Mouse (Mus musculus) frontal cortex, adult 2 months (tissue): ENCODE data around the gene Nfe2l3. TPM values are rescaled to one million over a fixed set of nuclear protein-coding genes. Genes with fewer than 3 reads are reported as not detected.
"Not testable (repeated sequence)": the region's sequence is repeated elsewhere in the genome, so short reads cannot be mapped to it uniquely, and the experiment has no call there.

Experiments
- DNase-seq, 2 experiments: peaks; one replicate each; pipeline ENCODE4 v3.0.0; 2022; ENCODE audit warnings: low spot score in 1 of 2; ENCODE audit errors: extremely low spot score in 1 of 2
- polyA plus RNA-seq: library from polyadenylated mRNA; depleted of rRNA; stranded (reverse); fragments of >200 nt; gene quantifications from 2 replicates; pipeline ENCODE4 v1.2.3, GENCODE M21; 2012; rRNA removed

The Nfe2l3 gene
- 2.4 and 3.1 TPM in 2 replicates for polyA plus RNA-seq

- peak in 1 of 2 experiments; percentile 58 for DNase-seq
These were observed at the start of gene Nfe2l3 for GRCm38 (mm10) chr6:51432535-51433397. TSS of gene Nfe2l3 (plus strand) at chr6:51432670.

- peak; percentile 46 to 96 for DNase-seq
These were observed 48.4 kb upstream of the Nfe2l3 start for GRCm38 (mm10) chr6:51383769-51384755.

DNA sequence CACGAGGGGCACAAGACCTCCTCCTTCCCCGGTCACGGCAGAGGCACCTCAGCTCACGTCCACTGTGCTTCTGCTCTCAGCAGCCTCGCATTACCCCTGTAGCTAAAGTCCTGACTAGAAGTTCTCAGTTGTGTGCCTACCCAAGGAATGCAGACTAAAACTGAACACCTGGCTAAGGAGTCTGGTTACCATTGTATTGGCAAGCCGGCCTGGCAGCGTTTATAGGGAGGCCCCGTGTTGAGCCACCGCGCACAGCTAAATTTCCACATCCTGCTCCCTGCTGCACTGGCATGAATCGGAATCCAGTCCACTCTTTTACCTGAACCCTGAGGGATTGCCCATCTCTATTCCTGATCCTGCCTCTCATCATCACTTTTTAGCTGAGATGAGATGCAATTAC lies 42.0 kb upstream of the Nfe2l3 start:
- no peak for DNase-seq

GRCm38 (mm10) chr6:51391816-51392490 lies 40.5 kb upstream of the Nfe2l3 start:
- DNase-seq: no peak

- no peak for DNase-seq
These were observed 38.9 kb upstream of the Nfe2l3 start for GRCm38 (mm10) chr6:51393341-51394128.

DNA sequence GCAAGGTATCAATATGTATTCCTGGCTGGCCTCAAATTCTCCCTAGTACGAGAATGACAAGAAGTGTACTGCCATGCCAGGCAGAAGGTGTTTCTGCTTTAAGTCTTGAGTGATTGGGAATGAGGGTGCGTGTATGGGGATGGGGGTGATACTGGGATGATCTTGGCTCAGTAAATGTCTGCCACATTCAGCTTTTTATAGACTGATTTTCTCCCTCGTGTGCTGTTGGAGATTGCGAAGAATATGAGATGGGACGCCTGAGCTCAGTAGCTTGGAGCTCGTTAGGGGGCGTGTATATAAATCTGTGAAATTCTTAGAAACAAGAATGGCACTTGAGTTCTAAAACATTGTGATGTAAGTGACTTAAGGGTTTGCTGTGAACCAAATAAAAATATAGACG lies 38.1 kb upstream of the Nfe2l3 start:
- DNase-seq: not testable (repeated sequence)

- DNase-seq: not testable (repeated sequence)
These were observed 37.5 kb upstream of the Nfe2l3 start for GRCm38 (mm10) chr6:51394963-51395362.

- DNase-seq: no peak
These were observed 37.0 kb upstream of the Nfe2l3 start for GRCm38 (mm10) chr6:51395486-51395885.

DNA sequence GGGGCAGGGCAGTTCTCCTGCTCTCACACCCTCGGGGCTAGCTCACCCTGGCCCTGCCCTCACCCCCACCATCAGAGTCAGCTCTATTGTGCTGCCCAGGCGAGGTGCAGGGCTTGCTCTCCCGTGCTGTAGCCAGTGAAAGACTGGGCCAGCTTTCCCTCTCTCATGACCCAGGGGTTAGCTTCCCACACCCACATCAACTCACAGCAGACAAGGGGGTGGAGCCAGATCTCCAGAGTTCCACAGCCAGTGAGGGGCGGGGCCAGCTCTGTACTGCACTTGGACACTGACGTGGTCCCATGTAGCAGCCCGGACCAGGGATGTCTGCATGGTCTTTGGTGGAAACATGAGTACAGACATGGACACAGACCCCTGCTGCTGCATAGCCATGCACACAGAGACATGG lies 33.4 kb upstream of the Nfe2l3 start:
- no peak for DNase-seq

DNA sequence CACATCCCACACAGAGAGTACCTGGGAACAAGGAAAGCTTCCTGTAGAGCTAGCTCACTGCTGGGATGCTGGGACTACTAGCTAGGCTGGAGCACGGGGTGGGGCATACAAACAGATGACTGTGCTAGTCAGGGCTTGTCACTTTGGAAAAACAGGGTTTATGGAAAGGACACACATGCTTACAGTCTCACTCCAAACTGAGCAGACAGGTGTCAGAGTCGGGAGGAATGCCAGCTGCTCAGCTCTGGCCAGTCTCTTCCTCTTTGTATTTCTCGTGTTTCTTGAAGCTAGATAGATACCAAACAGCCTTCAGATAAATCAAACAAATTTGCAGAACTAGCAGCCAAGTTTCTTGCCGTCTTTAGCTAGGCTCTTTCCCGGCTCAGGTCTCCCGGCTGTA lies 31.2 kb upstream of the Nfe2l3 start:
- no peak for DNase-seq

DNA sequence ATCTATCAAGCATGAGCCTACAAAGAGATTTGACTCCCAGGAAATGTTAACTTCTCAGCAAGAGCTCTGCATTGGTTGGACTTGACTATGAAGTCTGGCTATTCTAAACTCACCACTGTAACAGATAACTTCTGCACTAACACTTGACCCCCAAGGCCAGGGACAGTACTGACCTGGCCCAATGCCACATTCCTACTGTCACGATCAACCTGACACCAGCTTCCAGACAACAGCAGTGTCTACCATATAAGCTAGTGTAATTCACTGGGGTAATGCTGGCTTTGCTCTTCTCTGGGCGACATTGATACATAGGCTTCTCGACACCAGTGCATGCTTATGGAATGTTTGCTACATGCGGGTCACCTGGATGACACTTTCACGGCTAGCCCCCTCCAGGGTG lies 28.9 kb upstream of the Nfe2l3 start:
- DNase-seq: no peak

DNA sequence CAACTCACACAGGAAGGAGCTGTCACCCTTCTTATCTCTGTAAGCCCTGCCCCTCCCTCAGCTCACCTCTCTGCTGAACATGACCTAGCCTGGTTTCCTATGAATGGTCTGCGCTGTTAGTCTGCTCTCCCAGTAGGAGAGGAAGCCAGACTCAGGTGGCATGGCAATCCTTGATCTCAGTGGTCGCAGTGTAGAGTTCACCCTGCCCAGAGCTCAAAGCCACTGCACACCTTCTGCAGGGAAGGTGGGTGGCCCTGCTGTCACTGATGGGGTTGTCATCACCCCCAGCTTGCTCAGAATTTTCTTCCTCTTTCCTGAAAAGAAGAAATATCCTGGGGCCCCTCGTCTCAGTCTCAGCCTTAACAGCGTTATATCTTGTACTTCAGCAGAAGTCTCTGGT lies 28.0 kb upstream of the Nfe2l3 start:
- no peak for DNase-seq

- DNase-seq: peak in 1 of 2 experiments; percentile 48
These were observed 16.0 kb upstream of the Nfe2l3 start for GRCm38 (mm10) chr6:51416433-51416832.

GRCm38 (mm10) chr6:51417306-51417936 lies 15.0 kb upstream of the Nfe2l3 start:
- no peak for DNase-seq

DNA sequence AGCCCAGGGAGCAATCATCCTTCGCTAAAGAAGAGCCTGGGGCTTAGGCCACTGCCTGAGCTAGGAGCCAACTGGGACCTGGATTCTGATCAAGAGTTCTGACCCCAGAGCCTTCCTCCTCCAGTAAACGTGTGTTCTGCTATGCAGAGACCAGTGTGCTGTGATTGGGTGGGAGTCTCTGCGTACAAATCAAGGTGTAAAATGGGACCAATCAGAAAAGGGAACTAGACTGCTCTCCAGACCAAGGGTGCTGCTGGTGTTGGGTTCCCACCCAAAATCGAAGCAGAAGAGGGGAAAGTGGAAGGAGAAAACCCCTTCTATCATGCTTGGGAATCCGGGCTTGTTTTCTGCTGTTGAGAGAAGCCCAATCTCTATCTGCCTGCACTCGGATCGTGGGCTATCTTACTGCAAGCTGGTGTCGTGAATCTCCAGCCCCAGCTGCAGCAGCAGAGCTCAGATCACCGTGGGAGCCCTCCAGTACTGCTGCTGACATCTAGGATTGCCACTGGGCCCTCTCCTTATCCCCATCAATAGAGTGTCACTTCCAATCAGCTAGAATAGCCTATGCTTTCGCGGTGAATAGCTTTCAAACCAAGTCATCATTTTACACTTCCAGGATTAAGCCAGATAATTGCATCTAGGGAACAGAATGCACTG lies 8.9 kb upstream of the Nfe2l3 start:
- DNase-seq: no peak

GRCm38 (mm10) chr6:51424537-51424936 lies 7.9 kb upstream of the Nfe2l3 start:
- no peak for DNase-seq

- no peak for DNase-seq
These were observed 1.8 kb downstream of the Nfe2l3 start for GRCm38 (mm10) chr6:51434270-51434669.

GRCm38 (mm10) chr6:51437665-51438064 lies 5.2 kb downstream of the Nfe2l3 start:
- no peak for DNase-seq

DNA sequence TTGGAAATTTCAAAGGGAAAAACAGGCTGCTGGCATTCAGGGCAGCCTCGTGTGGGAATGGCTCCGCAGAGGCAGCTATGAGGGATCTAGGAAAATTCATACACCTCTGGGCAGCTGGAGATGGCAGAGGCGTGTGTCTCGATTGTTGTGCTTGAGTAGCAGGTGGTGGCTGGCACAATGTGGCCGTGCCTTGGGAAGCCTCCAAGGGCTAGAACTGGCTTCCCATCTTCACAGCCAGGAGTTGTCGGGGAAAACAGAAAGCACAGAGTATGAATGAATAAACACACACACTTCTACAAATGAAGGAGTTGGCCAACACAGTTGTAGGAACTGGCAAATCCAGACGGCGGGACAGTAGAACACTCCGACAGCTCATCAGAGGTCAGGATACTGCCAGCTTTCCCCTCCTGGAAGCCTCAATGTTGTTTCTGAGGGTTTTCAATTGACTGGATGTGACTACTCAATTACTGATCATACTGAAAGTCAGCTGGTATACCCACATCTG lies 6.4 kb downstream of the Nfe2l3 start:
- DNase-seq: no peak
